Mouse (Mus musculus) embryonic facial prominence, embryonic 11.5 days (tissue): ENCODE measurements at regions not wholly inside any gene's neighbourhood (a gene's known extent, or its start where the extent isn't known, plus 50 kb on each side); places are given as distances from the start of the nearest gene placed in this dataset.

Source experiments
- ATAC-seq: fragments of 200-750 bp; cut with Nextera tagmentation; replicated peaks from 2 replicates; pipeline ENCODE4 v1.8.0; 2017; ENCODE audit warnings: low read depth; ENCODE audit not compliant: insufficient number of reproducible peaks, low FRiP score, low TSS enrichment
- DNase-seq: peaks from one replicate; pipeline ENCODE4 v3.0.0-alpha.2; 2015; ENCODE audit warnings: low spot score
- H3K27ac ChIP-seq: fragments of 300-500 bp; sonication (generic); replicated peaks from 2 replicates; pipeline ENCODE4 v1.5.1; 2014; ENCODE audit warnings: mild to moderate bottlenecking, low read depth, low read length, control low read depth
- H3K27me3 ChIP-seq: fragments of 300-500 bp; sonication (generic); 2 replicates; pipeline ENCODE4 v1.6.1; 2014; ENCODE audit warnings: mild to moderate bottlenecking, low read length, moderate library complexity, mixed read lengths; ENCODE audit not compliant: control insufficient read depth, insufficient read depth
- H3K36me3 ChIP-seq: fragments of 300-500 bp; sonication (generic); replicated peaks from 2 replicates; pipeline ENCODE4 v1.6.1; 2014; ENCODE audit warnings: low read depth, mild to moderate bottlenecking, low read length, moderate library complexity, mixed read lengths; ENCODE audit not compliant: control insufficient read depth, insufficient read depth
- H3K4me1 ChIP-seq: fragments of 300-500 bp; sonication (generic); 2 replicates; pipeline ENCODE4 v1.6.1; 2014; ENCODE audit warnings: low read length, mixed read lengths; ENCODE audit not compliant: control insufficient read depth, insufficient read depth
- H3K4me2 ChIP-seq: fragments of 300-500 bp; sonication (generic); 2 replicates; pipeline ENCODE4 v1.6.1; 2014; ENCODE audit warnings: low read depth, mild to moderate bottlenecking, control low read depth, low read length, moderate library complexity
- H3K4me3 ChIP-seq: fragments of 300-500 bp; sonication (generic); 2 replicates; pipeline ENCODE4 v1.5.1; 2014; ENCODE audit warnings: low read depth, low read length, control low read depth
- H3K9ac ChIP-seq: fragments of 300-500 bp; sonication (generic); replicated peaks from 2 replicates; pipeline ENCODE4 v1.6.1; 2014; ENCODE audit warnings: mild to moderate bottlenecking, control low read depth, low read length
- H3K9me3 ChIP-seq: fragments of 300-500 bp; sonication (generic); replicated peaks from 2 replicates; pipeline ENCODE4 v1.6.1; 2016; ENCODE audit warnings: mild to moderate bottlenecking, low read length, inconsistent platforms, mixed read lengths; ENCODE audit not compliant: control insufficient read depth
- WGBS: fragments of 180-500 bp; shearing (Covaris S2); extraction: QIAGEN DNeasy Blood & Tissue Kit; methylation state at CpG from one replicate; pipeline ENCODE4 v1.1.7; 2014; 5-methylcytosine and 5-hydroxymethylcytosine counted together

GRCm38 (mm10) chr12:48929035-48929434 is 453.4 kb upstream of the Foxg1 start:
- H3K27me3 ChIP-seq, result no peaks in the 10 kb centered on the region
- no peaks in the 10 kb centered on the region for H3K4me1 ChIP-seq
- DNase-seq (no peak), ATAC-seq (no peak)
- no peak overlapping the region for H3K4me3 ChIP-seq
- no peak overlapping the region for H3K27ac ChIP-seq
- no peak overlapping the region for H3K9ac ChIP-seq
- no peak overlapping the region for H3K4me2 ChIP-seq
- no peaks in the 10 kb centered on the region for H3K9me3 ChIP-seq
- no peaks in the 10 kb centered on the region for H3K36me3 ChIP-seq

- Histone ChIP-seq H3K4me1 (no peaks in the 10 kb centered on the region), H3K27me3 (no peaks in the 10 kb centered on the region), H3K36me3 (no peaks in the 10 kb centered on the region), H3K4me2 (no peak overlapping the region), H3K4me3 (no peak overlapping the region), H3K9ac (no peak overlapping the region), H3K27ac (no peak overlapping the region), H3K9me3 (no peaks in the 10 kb centered on the region)
- no peak for ATAC-seq
- peak; percentile 11 for DNase-seq
Measured at GRCm38 (mm10) chr12:48946505-48946904, 436.0 kb upstream of the Foxg1 start.

GRCm38 (mm10) chr12:48959289-48960005 is 423.0 kb upstream of the Foxg1 start:
- no peaks in the 10 kb centered on the region for H3K9me3 ChIP-seq
- no peaks in the 10 kb centered on the region for H3K27me3 ChIP-seq
- WGBS, result 62% methylated on average over 6 of the region's 6 CpGs
- no peak overlapping the region for H3K4me3 ChIP-seq
- no peak for DNase-seq
- H3K9ac ChIP-seq, result no peak overlapping the region
- H3K4me2 ChIP-seq, result no peak overlapping the region
- H3K4me1 ChIP-seq, result no peaks in the 10 kb centered on the region
- no peaks in the 10 kb centered on the region for H3K36me3 ChIP-seq
- no peak overlapping the region for H3K27ac ChIP-seq
- ATAC-seq, result no peak

- H3K4me2 ChIP-seq, result no peak overlapping the region
- H3K4me1 ChIP-seq, result no peaks in the 10 kb centered on the region
- no peaks in the 10 kb centered on the region for H3K9me3 ChIP-seq
- ATAC-seq (no peak), DNase-seq (no peak)
- no peak overlapping the region for H3K4me3 ChIP-seq
- H3K36me3 ChIP-seq, result no peaks in the 10 kb centered on the region
- WGBS, result 78% methylated on average over 4 of the region's 4 CpGs
- no peaks in the 10 kb centered on the region for H3K27me3 ChIP-seq
- no peak overlapping the region for H3K9ac ChIP-seq
- H3K27ac ChIP-seq, result no peak overlapping the region
Measured at GRCm38 (mm10) chr12:48960056-48960455, 422.4 kb upstream of the Foxg1 start.

- no peak overlapping the region for H3K27ac ChIP-seq
- WGBS, result 92% methylated on average over 3 of the region's 3 CpGs
- no peaks in the 10 kb centered on the region for H3K36me3 ChIP-seq
- DNase-seq, result no peak
- H3K4me3 ChIP-seq, result no peak overlapping the region
- ATAC-seq, result no peak
- no peaks in the 10 kb centered on the region for H3K9me3 ChIP-seq
- H3K4me2 ChIP-seq, result no peak overlapping the region
- H3K9ac ChIP-seq, result no peak overlapping the region
- no peaks in the 10 kb centered on the region for H3K4me1 ChIP-seq
- H3K27me3 ChIP-seq, result no peaks in the 10 kb centered on the region
Measured at GRCm38 (mm10) chr12:48963451-48963850, 419.0 kb upstream of the Foxg1 start.
